Mouse (Mus musculus): ENCODE results near the gene Ank.

DNA sequence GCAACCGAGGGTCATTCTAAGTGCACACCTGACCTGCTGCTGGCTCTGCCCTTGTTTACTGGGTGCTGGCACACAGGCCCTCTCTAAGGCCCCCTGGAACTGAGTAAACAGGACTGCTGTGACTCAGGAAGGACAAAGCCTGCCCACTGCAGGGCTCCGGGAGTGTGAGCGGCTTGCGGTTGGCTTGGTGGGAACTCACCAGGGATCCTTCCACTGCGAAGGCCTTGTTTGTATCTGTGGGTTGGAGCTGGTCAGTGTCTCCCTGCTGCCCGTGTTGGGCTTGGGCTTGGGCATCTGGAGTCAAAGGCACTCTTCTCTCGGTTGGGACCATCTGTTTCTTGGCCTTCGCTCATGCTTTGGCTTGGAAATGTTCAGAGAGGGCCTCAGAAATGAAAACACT, 129.1 kb downstream of the Ank start:
- TF ChIP-seq CTCF (IDR thresholded peaks at IDR 0.05) (no peak), EP300 (IDR thresholded peaks at IDR 0.05; ENCODE audit: insufficient read depth, low read depth, low read length) (no peak)
